Mouse (Mus musculus): ENCODE data around the gene Lactb. TPM values are rescaled to one million over a fixed set of nuclear protein-coding genes. Genes with fewer than 3 reads are reported as not detected.

Gene Lactb
- polyA plus RNA-seq, 1 experiment: 9.5 TPM

GRCm38 (mm10) chr9:66971116-66971515 is 4.2 kb downstream of the Lactb start:
- Histone ChIP-seq H3K4me3 (ENCODE audit: extremely low read depth, insufficient read depth, insufficient read length) (no peak overlapping the region), H3K4me1 (ENCODE audit: control insufficient read depth, insufficient read depth, insufficient read length) (no peaks in the 10 kb centered on the region), H3K36me3 (ENCODE audit: control insufficient read depth, insufficient read depth, low read length) (peaks cover 11% of the 10 kb centered on the region), H3K27ac (ENCODE audit: insufficient read depth, low read length) (no peak overlapping the region), H3K27me3 (ENCODE audit: control insufficient read depth, insufficient read depth, low read length) (no peaks in the 10 kb centered on the region)
- no peak for DNase-seq (ENCODE audit: low read depth in 1 of 2, low spot score in 2 of 2)
- TF ChIP-seq CTCF (IDR thresholded peaks at IDR 0.05; ENCODE audit: extremely low read depth, insufficient read depth, insufficient read length, insufficient replicate concordance): no peak
- no peak for TF ChIP-seq POLR2A (IDR thresholded peaks at IDR 0.05; ENCODE audit: low read depth, low read length)
- 94% methylated on average over 8 of the region's 8 CpGs for WGBS

DNA sequence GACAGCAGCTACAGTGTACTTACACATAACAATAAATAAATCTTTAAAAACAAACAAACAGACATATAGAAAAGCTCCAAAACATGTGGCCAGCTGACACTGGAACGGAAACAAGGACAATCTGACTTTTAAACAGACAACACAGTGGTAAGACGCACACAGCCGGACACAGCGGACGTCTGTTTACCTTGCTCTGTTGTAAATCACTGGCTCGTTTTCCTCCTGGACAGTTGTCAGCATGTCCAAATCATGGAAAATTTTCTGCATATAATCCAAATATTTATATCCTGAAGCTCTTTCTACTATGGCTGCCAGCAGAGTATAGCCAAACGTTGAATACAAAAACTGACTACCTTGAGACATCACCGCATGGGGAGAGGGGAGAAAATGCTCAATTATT is 7.8 kb downstream of the Lactb start:
- Histone ChIP-seq H3K4me1 (ENCODE audit: control insufficient read depth, insufficient read depth, insufficient read length) (no peaks in the 10 kb centered on the region), H3K36me3 (ENCODE audit: control insufficient read depth, insufficient read depth, low read length) (peaks cover 11% of the 10 kb centered on the region), H3K27ac (ENCODE audit: insufficient read depth, low read length) (no peak overlapping the region), H3K4me3 (ENCODE audit: extremely low read depth, insufficient read depth, insufficient read length) (no peak overlapping the region), H3K27me3 (ENCODE audit: control insufficient read depth, insufficient read depth, low read length) (no peaks in the 10 kb centered on the region)
- TF ChIP-seq POLR2A (IDR thresholded peaks at IDR 0.05; ENCODE audit: low read depth, low read length): no peak
- no peak for TF ChIP-seq CTCF (IDR thresholded peaks at IDR 0.05; ENCODE audit: extremely low read depth, insufficient read depth, insufficient read length, insufficient replicate concordance)
- WGBS: 96% methylated on average over 8 of the region's 8 CpGs
- DNase-seq (ENCODE audit: low read depth in 1 of 2, low spot score in 2 of 2): no peak

DNA sequence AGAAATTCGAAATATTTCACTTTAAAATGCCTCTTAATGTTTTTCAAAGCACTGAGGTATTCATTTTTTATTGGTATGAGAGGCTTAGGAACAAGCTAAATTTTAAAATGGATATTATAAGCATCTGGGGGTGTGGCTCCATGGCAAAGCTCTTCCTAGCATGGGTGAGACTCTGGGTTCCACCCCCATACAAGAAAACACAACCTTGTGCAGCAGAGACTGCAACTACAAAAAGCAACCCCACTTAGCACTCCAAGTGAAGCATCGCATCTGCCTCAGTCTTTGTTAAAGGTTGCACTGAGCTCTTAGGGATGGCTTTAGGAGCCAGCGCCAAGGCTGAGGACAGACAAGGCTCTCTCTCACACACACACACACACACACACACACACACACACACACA is 13.8 kb downstream of the Lactb start:
- Histone ChIP-seq H3K27ac (ENCODE audit: insufficient read depth, low read length) (no peak overlapping the region), H3K4me3 (ENCODE audit: extremely low read depth, insufficient read depth, insufficient read length) (no peak overlapping the region), H3K4me1 (ENCODE audit: control insufficient read depth, insufficient read depth, insufficient read length) (no peaks in the 10 kb centered on the region), H3K27me3 (ENCODE audit: control insufficient read depth, insufficient read depth, low read length) (no peaks in the 10 kb centered on the region), H3K36me3 (ENCODE audit: control insufficient read depth, insufficient read depth, low read length) (0 out of 2 replicates have a peak, but pooled peaks cover 1% of the 10 kb centered on the region)
- 85% methylated on average over 3 of the region's 3 CpGs for WGBS
- DNase-seq (ENCODE audit: low read depth in 1 of 2, low spot score in 2 of 2): no peak
- TF ChIP-seq CTCF (IDR thresholded peaks at IDR 0.05; ENCODE audit: extremely low read depth, insufficient read depth, insufficient read length, insufficient replicate concordance) (no peak), POLR2A (IDR thresholded peaks at IDR 0.05; ENCODE audit: low read depth, low read length) (no peak)

DNA sequence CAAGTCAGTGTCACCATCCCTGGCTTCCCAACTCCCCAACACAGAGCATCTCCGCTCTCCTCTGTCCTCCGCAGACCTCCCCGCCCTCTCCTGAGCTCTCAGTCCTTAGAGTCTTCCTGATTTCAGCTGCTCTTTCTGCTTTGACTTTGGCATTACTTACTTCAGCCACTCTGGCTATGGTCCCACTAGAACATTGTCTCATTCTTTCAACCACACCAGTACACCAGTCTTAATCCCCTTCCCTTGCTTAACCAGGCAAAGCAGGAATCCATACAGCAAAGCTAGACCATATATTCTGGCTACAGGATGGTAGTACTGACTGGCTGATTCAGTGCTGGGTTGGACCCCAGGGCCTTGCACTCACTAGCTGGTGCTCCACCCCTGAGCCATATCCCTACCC is 17.8 kb downstream of the Lactb start:
- Histone ChIP-seq H3K4me3 (ENCODE audit: extremely low read depth, insufficient read depth, insufficient read length) (no peak overlapping the region), H3K27me3 (ENCODE audit: control insufficient read depth, insufficient read depth, low read length) (no peaks in the 10 kb centered on the region), H3K36me3 (ENCODE audit: control insufficient read depth, insufficient read depth, low read length) (peaks cover 7% of the 10 kb centered on the region; the same call in 1 of the 2 replicates), H3K27ac (ENCODE audit: insufficient read depth, low read length) (no peak overlapping the region), H3K4me1 (ENCODE audit: control insufficient read depth, insufficient read depth, insufficient read length) (no peaks in the 10 kb centered on the region)
- TF ChIP-seq CTCF (IDR thresholded peaks at IDR 0.05; ENCODE audit: extremely low read depth, insufficient read depth, insufficient read length, insufficient replicate concordance): no peak
- TF ChIP-seq POLR2A (IDR thresholded peaks at IDR 0.05; ENCODE audit: low read depth, low read length): no peak
- WGBS: 99% methylated on average over 3 of the region's 3 CpGs
- DNase-seq (ENCODE audit: low read depth in 1 of 2, low spot score in 2 of 2): no peak

DNA sequence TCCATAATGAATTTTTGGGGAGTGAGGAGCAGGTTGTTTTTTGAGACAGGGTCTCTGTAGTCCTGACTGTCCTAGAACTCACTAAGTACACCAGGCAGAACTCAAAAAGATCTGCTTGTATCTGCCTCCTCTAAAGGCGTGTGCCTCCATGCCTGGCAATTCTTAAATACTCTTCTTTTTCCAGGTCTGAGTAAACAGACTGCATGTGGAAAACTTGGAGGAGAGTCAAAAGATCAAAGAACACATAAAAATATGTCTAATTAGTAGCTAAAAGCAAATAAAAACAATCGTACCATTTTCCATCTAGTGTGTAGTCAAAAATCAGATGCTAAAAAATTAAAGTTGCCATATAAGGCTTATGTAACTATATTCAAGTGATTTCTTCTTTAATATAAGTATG is 22.4 kb downstream of the Lactb start:
- no peaks in the 10 kb centered on the region for H3K4me1 ChIP-seq (ENCODE audit: control insufficient read depth, insufficient read depth, insufficient read length)
- TF ChIP-seq POLR2A (IDR thresholded peaks at IDR 0.05; ENCODE audit: low read depth, low read length): no peak
- TF ChIP-seq CTCF (IDR thresholded peaks at IDR 0.05; ENCODE audit: extremely low read depth, insufficient read depth, insufficient read length, insufficient replicate concordance): no peak
- H3K27me3 ChIP-seq (ENCODE audit: control insufficient read depth, insufficient read depth, low read length): no peaks in the 10 kb centered on the region
- no peak for DNase-seq (ENCODE audit: low read depth in 1 of 2, low spot score in 2 of 2)
- peaks cover 13% of the 10 kb centered on the region for H3K36me3 ChIP-seq (ENCODE audit: control insufficient read depth, insufficient read depth, low read length)
- WGBS: 89% methylated on average over 2 of the region's 2 CpGs
- no peak overlapping the region for H3K27ac ChIP-seq (ENCODE audit: insufficient read depth, low read length)
- no peak overlapping the region for H3K4me3 ChIP-seq (ENCODE audit: extremely low read depth, insufficient read depth, insufficient read length)

- H3K4me3 ChIP-seq (ENCODE audit: extremely low read depth, insufficient read depth, insufficient read length): no peak overlapping the region
- H3K27ac ChIP-seq (ENCODE audit: insufficient read depth, low read length): no peak overlapping the region
- no peak for DNase-seq (ENCODE audit: low read depth in 1 of 2, low spot score in 2 of 2)
- H3K36me3 ChIP-seq (ENCODE audit: control insufficient read depth, insufficient read depth, low read length): peaks cover 16% of the 10 kb centered on the region
- H3K27me3 ChIP-seq (ENCODE audit: control insufficient read depth, insufficient read depth, low read length): no peaks in the 10 kb centered on the region
- WGBS: 88% methylated on average over 8 of the region's 8 CpGs
- TF ChIP-seq CTCF (IDR thresholded peaks at IDR 0.05; ENCODE audit: extremely low read depth, insufficient read depth, insufficient read length, insufficient replicate concordance) (no peak), POLR2A (IDR thresholded peaks at IDR 0.05; ENCODE audit: low read depth, low read length) (no peak)
- H3K4me1 ChIP-seq (ENCODE audit: control insufficient read depth, insufficient read depth, insufficient read length): no peaks in the 10 kb centered on the region
These were observed 23.0 kb downstream of the Lactb start for GRCm38 (mm10) chr9:66952321-66952720.

DNA sequence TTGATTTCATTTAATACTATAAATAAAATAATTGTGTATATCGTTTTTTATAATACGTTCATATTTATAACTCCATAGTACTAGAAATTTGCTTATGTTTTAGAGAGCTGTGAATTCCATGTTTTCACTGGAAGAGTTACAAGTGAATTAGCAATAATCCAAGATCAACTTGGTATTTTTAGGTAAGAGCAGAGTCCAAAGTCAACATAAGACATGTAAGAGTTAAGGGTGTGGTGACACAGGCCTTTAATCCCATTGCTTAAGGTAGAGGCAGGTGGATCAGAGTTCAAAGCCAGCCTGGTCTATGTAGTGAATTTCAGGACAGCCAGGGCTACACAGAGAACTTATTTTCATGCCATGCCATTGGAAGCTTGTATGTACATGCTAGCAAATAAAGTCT is 26.7 kb downstream of the Lactb start:
- Histone ChIP-seq H3K4me3 (ENCODE audit: extremely low read depth, insufficient read depth, insufficient read length) (no peak overlapping the region), H3K4me1 (ENCODE audit: control insufficient read depth, insufficient read depth, insufficient read length) (peaks cover 2% of the 10 kb centered on the region; the same call in 1 of the 2 replicates), H3K27me3 (ENCODE audit: control insufficient read depth, insufficient read depth, low read length) (no peaks in the 10 kb centered on the region), H3K36me3 (ENCODE audit: control insufficient read depth, insufficient read depth, low read length) (peaks cover 9% of the 10 kb centered on the region), H3K27ac (ENCODE audit: insufficient read depth, low read length) (no peak overlapping the region)
- no peak for DNase-seq (ENCODE audit: low read depth in 1 of 2, low spot score in 2 of 2)
- TF ChIP-seq CTCF (IDR thresholded peaks at IDR 0.05; ENCODE audit: extremely low read depth, insufficient read depth, insufficient read length, insufficient replicate concordance): no peak
- no peak for TF ChIP-seq POLR2A (IDR thresholded peaks at IDR 0.05; ENCODE audit: low read depth, low read length)
- WGBS: 97% methylated on average over 2 of the region's 2 CpGs

All from spleen, adult 2 months (tissue).